Mouse (Mus musculus) lung, adult 18-20 months (tissue): ENCODE measurements at regions not wholly inside any gene's neighbourhood (a gene's known extent, or its start where the extent isn't known, plus 50 kb on each side); places are given as distances from the start of the nearest gene placed in this dataset.

Experiments
- DNase-seq, 2 experiments: peaks; one replicate each; pipeline ENCODE4 v3.0.0; 2022; ENCODE audit warnings: mixed read lengths in 2 of 2

GRCm38 (mm10) chr3:80284656-80285055, 400.3 kb downstream of the Fam198b start:
- DNase-seq: no peak

DNA sequence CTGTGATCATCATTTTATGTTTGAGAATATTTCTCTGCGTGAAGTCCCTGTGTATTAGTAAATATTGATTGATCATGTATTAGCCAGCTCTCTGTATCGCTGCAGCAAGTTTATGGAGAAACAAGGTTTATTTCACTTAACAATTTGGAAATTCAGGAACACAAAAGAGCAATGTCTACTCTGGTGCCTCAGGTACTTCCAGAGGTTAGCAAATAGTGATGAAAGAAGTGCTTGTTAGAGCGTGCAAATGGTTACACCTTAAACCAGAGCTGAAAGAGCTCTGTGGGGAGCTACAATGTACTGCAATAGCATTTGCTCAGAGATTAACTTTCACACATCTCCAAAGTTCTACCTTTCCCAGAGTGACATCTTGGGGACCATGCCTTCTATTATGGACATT, 400.9 kb downstream of the Fam198b start:
- no peak for DNase-seq

DNA sequence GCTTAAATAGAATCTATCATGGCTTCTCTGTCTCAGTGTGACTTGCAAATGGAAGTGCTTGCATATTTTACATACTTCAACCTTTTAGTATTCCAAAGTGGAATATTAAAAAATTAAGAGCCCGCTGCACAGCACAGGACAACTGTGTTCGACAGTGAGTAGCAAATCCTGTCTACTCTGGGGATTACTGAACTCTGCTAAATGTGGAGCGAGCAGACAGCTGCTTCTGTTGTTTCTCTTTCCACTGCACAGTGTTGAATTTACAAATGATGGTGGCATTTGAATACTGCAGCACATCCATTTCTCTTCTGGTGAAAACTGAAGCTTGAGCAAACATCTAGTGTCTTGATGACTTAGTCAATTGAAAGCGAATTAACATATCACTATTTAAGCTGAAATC, 409.2 kb downstream of the Fam198b start:
- no peak for DNase-seq

GRCm38 (mm10) chr3:80307632-80308031, 423.3 kb downstream of the Fam198b start:
- DNase-seq: no peak

GRCm38 (mm10) chr3:80309931-80310330, 425.6 kb downstream of the Fam198b start:
- no peak for DNase-seq

- DNase-seq: no peak
Measured at GRCm38 (mm10) chr3:80311689-80312088, 427.4 kb downstream of the Fam198b start.

- no peak for DNase-seq
Measured at GRCm38 (mm10) chr3:80322291-80322690, 438.0 kb downstream of the Fam198b start.

DNA sequence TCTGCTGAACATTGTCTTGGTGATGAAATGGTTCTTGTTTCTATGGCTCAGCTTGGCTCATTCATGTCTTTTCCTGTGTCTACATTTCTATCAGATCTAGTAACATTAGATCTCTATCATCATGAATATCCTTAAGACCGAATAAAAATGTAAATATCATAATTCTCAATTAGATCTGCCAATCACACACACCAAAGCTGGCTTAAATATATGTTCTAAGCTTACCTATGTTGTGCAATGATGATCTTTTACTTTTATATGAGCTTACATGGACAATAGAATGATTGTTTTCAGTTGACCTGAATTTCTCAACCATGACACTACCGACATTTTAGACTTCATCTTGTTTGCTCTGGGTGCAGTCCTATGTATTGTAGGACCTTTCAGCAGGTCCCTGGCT, 440.4 kb downstream of the Fam198b start:
- DNase-seq: no peak

DNA sequence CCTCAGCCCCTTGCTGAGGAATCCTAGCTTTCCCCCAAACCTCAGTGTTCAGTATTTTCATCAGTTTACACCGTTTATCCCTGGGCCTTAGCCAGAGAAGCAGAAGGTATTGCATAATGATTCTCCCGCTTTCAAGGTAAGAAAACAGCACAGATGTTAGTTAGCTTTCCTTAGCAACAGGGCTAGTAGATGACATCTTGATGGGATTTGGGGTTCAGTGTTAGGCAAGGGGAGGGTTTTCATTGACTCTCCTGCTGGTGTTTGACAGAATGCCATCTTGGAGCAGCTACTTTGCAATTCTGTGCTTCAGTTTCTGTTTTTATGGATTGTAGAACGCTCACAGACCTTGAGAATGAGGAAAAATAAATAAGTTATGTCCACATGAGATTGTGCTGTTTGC, 447.4 kb downstream of the Fam198b start:
- no peak for DNase-seq

- no peak for DNase-seq
Measured at GRCm38 (mm10) chr3:80334446-80334893, 450.1 kb downstream of the Fam198b start.

- no peak for DNase-seq
Measured at GRCm38 (mm10) chr3:80336123-80336674, 451.9 kb downstream of the Fam198b start.

- no peak for DNase-seq
Measured at GRCm38 (mm10) chr3:80367972-80368371, 434.7 kb downstream of the Gria2 start.

DNA sequence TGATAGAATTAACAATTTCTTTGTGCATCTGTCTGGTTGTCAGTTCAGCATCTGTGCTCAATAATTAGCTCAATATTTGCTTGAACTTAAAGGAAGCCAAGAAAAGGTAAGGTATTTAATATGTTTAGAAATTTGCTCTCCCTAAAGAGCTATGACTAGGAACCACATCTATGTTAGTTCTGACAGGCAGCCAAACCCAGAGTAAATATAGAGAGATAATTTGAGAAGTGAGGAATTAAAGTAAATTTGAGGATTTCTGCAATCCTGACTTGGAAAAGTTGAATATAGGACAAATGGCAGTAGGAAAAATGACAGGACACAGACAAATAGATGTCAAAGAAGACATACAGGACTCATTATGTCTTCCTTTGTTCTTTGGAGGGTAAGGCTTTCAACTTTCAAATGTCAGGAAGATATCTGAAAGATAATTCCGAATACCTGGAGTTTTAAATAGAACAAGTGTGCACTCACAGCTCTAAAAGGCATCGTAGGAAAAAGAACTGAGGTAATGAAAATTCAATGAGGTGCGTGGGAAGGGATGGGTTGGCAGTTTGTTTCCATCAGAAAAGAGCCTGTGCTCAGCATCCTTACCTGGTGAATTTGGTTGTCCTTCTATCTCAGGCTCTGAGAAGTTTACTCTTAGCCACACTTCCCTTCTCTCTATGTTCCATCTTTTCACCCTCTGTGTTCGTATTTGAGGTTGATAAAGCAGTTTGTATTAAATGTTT, 433.3 kb downstream of the Gria2 start:
- DNase-seq: no peak

DNA sequence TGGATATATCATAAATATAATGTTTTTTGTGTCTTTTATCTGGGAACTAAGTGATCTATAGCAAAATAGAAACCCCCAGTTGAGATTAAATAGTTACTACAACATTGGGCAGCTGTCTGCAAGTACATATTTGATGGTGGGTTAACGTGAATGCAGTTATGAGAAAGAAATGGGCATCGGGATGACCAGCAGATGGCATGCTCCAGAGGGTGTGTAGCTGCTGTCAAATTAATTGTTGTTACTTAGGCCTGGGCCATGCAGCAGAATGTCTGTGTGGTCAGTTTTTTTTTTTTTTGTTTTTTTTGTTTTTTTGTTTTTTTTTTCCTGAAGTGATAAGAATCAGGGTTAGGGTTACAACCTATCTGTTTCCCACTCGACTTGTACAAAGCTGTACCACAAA, 430.2 kb downstream of the Gria2 start:
- DNase-seq: no peak

GRCm38 (mm10) chr3:80385986-80386385, 416.6 kb downstream of the Gria2 start:
- DNase-seq: no peak

- DNase-seq: no peak
Measured at GRCm38 (mm10) chr3:80396240-80396639, 406.4 kb downstream of the Gria2 start.

DNA sequence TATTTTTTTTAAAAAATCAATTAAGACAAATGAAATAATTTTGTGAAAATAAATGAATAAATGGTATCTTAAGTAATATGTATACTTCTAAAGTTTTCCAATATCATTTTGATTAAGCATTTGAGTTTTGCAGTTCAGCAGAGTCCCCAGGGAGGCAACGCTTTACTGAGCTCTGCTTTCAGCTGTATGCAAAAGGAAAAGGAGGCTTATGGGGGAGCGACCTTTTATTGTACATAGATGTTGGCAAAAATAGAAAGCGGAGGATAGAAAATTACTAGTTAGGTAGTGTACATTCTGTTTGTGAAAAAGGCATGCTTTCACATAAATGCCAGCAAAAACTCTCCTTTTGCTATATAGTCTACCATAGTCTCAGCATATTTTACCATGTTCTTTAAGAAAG, 382.2 kb downstream of the Gria2 start:
- no peak for DNase-seq

GRCm38 (mm10) chr3:80421461-80421860, 381.2 kb downstream of the Gria2 start:
- no peak for DNase-seq

DNA sequence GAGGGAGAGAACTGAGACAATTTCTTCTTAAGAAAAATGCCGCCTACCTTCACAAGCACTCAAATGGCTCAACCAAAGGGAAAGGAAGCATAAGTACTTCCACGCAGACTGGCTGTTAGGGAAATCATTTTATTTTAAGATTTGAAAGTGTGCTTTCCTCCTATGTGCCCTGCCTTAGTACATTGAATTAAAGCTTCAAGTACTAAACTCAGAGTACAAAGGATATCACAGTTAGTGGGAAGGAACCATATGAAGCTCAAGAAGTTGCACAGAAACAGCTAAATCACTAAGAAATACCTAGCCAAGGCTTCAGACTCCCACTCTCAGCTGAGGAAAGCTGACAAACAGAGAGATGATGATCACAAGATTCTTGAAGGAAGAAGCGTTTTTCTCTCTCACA, 380.5 kb downstream of the Gria2 start:
- no peak for DNase-seq

- no peak for DNase-seq
Measured at GRCm38 (mm10) chr3:80422646-80423045, 380.0 kb downstream of the Gria2 start.
